In genomic region chr10:76931122-76931521, GRCm38 (mm10) we compare ENCODE assay signal across 9 mouse cellular contexts. TPM values are rescaled to one million over a fixed set of nuclear protein-coding genes. Genes with fewer than 3 reads are reported as not detected.
DNase-seq lines count a peak whose midpoint lies in the region; ATAC-seq and TF ChIP-seq lines count a peak whose summit lies in the region.
"Had no signal": no experiment of that assay in that cellular context is flagged by ENCODE, and none has a peak within 500 bp of the region (broad histone marks: within the 10 kb centered on the region; RNA-seq: fewer than 3 reads in every experiment).

No protein-coding gene starts in this region.

- H3K9me3 ChIP-seq in hindbrain, postnatal 0 days (ENCODE audit: low read length), result no peaks in the 10 kb centered on the region
- H3K9me3 ChIP-seq in hindbrain, embryonic 10.5 days, result no peaks in the 10 kb centered on the region
- H3K9me3 ChIP-seq: embryonic facial prominence, embryonic 12.5 days had no signal

- peak; percentile 55 for DNase-seq in hindbrain, postnatal 0 days (ENCODE audit: low spot score)
- DNase-seq in hindbrain, embryonic 10.5 days (ENCODE audit: low spot score), result no peak
- DNase-seq in adrenal gland, adult 2 months, result peak; percentile 89
- DNase-seq in gastrocnemius, postnatal 10 days, result peak; percentile 64
- DNase-seq in layer of hippocampus, adult 9-11 months, result peak; percentile 31
- no peak for DNase-seq in left cerebral cortex, postnatal 14 days (ENCODE audit: low spot score in 2 of 2)
- no peak for DNase-seq in embryo, embryonic 10.5 days (ENCODE audit: low spot score)

- H3K27ac ChIP-seq in hindbrain, postnatal 0 days, result no peak overlapping the region
- H3K27ac ChIP-seq in hindbrain, embryonic 10.5 days, result no peak overlapping the region
- H3K27ac ChIP-seq: embryonic facial prominence, embryonic 12.5 days had no signal

- no peaks in the 10 kb centered on the region for H3K36me3 ChIP-seq in hindbrain, postnatal 0 days (ENCODE audit: insufficient read depth, low read length)
- H3K36me3 ChIP-seq in hindbrain, embryonic 10.5 days, result no peaks in the 10 kb centered on the region
- H3K36me3 ChIP-seq: embryonic facial prominence, embryonic 12.5 days had no signal

- WGBS in hindbrain, postnatal 0 days, result 55% methylated on average over 6 of the region's 6 CpGs
- 91% methylated on average over 6 of the region's 6 CpGs for WGBS in hindbrain, embryonic 10.5 days

- no peak for TF ChIP-seq CTCF in hindbrain, postnatal 0 days (IDR thresholded peaks at IDR 0.05; ENCODE audit: low read depth)

- H3K9ac ChIP-seq in hindbrain, postnatal 0 days (replicated peaks; ENCODE audit: low read length), result no peak overlapping the region
- H3K9ac ChIP-seq: embryonic facial prominence, embryonic 12.5 days had no signal

- H3K4me2 ChIP-seq in hindbrain, postnatal 0 days (ENCODE audit: low read depth, low read length), result no peak overlapping the region
- H3K4me2 ChIP-seq: embryonic facial prominence, embryonic 12.5 days had no signal

- ATAC-seq in hindbrain, postnatal 0 days, result 0 out of 2 replicates have a peak, but pooled peaks have one; percentile 32
- ATAC-seq in inflammation-experienced regulatory T-cells, adult 6 months, result no peak

- no peak overlapping the region for H3K4me3 ChIP-seq in hindbrain, postnatal 0 days (ENCODE audit: low read length)
- H3K4me3 ChIP-seq in hindbrain, embryonic 10.5 days, result no peak overlapping the region
- H3K4me3 ChIP-seq: embryonic facial prominence, embryonic 12.5 days had no signal

- H3K27me3 ChIP-seq in hindbrain, postnatal 0 days (ENCODE audit: insufficient read depth, low read length), result no peaks in the 10 kb centered on the region
- H3K27me3 ChIP-seq in hindbrain, embryonic 10.5 days (ENCODE audit: insufficient read depth, poor library complexity, severe bottlenecking), result no peaks in the 10 kb centered on the region
- H3K27me3 ChIP-seq: embryonic facial prominence, embryonic 12.5 days had no signal

- H3K4me1 ChIP-seq in hindbrain, postnatal 0 days (ENCODE audit: insufficient read depth, low read length), result peaks cover 6% of the 10 kb centered on the region; the same call in 1 of the 2 replicates
- 0 out of 2 replicates have a peak, but pooled peaks cover 2% of the 10 kb centered on the region for H3K4me1 ChIP-seq in hindbrain, embryonic 10.5 days (replicated peaks)
- H3K4me1 ChIP-seq: embryonic facial prominence, embryonic 12.5 days had no signal

- intact Hi-C loops in left cerebral cortex, postnatal 14 days (cut with DNase I), result no loop called here

RNA-seq across cellular contexts. Expression of gene Pcbp3, which starts 30.6 kb away (rescaled TPM):
- total RNA-seq in hindbrain, postnatal 0 days (2014; rRNA removed), result 57.0 and 59.0 TPM in 2 replicates
- polyA plus RNA-seq in hindbrain, postnatal 0 days (2015; fragmentation: Nextera tagmentation; extraction: Ambion mirVana), result 92.9 and 95.6 TPM in 2 replicates
- polyA plus RNA-seq in hindbrain, embryonic 10.5 days (2016; fragmentation: Nextera tagmentation; extraction: Ambion mirVana), result 89.5 and 94.7 TPM in 2 replicates
- 10 to 100 TPM; 30.2 to 40.3 TPM for total RNA-seq in adrenal gland, adult 2 months (2021)
- polyA plus RNA-seq in adrenal gland, adult 2 months (2012; rRNA removed), result 22.9 and 25.6 TPM in 2 replicates
- 1 to 10 TPM; 4.6 to 8.0 TPM for total RNA-seq in gastrocnemius, postnatal 10 days (2021)
- polyA plus RNA-seq in inflammation-experienced regulatory T-cells, adult 6 months (2017; shearing (Covaris generic)), result 1 to 10 TPM; 4.5 to 8.6 (median 6.0) TPM
- 10 to 100 TPM; 63.0 to 69.9 TPM for total RNA-seq in left cerebral cortex, postnatal 14 days (2021)

Comparison
In these comparisons a context has a peak if more than half of its experiments do, and no peak if none do; other contexts are left out.
1. DNase-seq: peak in hindbrain, postnatal 0 days (single experiment), adrenal gland, adult 2 months (single experiment), gastrocnemius, postnatal 10 days (single experiment) and layer of hippocampus, adult 9-11 months (single experiment); none in hindbrain, embryonic 10.5 days (single experiment), left cerebral cortex, postnatal 14 days (0 of 2) and embryo, embryonic 10.5 days (single experiment).